Mouse (Mus musculus): Measurements from ENCODE around the gene Ift88. TPM values are rescaled to one million over a fixed set of nuclear protein-coding genes. Genes with fewer than 3 reads are reported as not detected.

The Ift88 gene
- 4.6 and 4.9 TPM in 2 replicates for polyA plus RNA-seq (2015; fragmentation: Nextera tagmentation; extraction: Ambion mirVana)

DNA sequence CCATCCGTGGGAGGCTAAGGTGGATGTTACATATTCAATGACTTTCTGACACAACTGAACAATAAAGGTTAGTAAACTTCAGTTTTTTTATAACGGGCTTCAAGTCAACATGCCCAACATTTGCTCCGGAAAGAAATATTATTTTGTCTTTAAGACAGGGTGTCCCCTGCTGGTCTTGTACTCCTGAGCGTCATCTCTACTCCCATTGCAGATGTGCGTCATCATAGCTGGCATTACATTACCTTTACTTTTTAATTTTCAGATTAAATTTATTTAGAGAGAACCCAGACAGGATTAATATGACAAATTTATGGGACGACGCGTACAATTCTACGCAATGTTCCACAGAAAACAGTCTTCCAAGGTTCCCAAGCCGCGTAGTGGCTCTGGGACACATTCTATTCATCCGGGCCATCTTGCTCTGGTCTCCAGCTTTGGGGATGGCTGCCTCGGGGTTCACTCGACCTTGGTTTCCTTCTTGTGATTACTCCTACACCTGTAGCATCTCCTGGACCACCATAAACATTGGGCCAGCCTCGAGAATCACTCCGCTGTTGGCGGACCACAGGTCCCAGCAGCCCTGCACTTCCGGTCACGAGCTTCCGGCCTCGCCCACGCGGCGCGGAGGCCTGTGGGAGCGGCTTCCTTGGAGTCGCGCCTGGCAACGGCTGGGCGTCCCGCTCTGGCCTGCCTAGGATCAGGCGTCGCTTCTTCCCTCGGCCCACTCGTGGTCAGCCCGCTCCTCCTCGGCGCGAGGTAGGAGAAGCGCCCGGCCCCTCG, at the start of gene Ift88:
Gene Ift88 (plus strand): TSS at position 631 of the 780 bp plus-strand sequence.

DNA sequence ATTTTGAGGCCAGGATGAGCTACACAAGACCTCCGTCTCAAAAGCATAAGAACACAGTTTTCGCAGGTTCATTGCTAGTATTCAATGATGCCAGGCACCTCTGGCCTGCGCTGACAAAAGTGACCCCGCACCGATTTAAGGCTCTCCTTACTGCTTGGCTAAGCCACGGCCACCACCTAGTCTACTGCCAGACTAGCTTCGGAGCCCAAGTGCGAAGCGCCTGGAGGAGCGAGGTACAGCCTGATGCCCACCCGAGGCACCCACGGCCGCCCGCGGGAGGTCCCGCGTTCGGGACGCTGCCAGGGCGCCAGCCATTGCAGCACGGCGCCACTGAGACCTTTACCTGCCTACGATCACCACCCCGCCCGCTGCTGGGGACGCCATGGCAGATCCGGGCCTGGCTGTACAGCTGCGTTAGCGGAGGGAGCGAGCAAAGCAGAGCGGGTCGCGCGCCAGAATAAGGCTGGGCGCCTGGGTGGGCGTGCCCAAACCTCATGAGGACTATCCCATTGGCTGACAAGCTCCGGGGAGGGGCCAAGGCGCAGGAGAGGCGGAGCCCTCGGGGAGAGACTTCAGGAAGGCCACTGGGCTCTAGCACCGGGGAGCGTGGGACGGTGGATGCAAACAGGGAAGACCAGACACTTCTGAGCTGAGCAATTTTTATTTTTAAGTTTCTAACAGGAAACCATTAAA, 25.7 kb upstream of the Ift88 start, which contains the start of gene Cryl1:
Gene Cryl1 (minus strand): TSS at position 465 of the 693 bp plus-strand sequence.

DNA sequence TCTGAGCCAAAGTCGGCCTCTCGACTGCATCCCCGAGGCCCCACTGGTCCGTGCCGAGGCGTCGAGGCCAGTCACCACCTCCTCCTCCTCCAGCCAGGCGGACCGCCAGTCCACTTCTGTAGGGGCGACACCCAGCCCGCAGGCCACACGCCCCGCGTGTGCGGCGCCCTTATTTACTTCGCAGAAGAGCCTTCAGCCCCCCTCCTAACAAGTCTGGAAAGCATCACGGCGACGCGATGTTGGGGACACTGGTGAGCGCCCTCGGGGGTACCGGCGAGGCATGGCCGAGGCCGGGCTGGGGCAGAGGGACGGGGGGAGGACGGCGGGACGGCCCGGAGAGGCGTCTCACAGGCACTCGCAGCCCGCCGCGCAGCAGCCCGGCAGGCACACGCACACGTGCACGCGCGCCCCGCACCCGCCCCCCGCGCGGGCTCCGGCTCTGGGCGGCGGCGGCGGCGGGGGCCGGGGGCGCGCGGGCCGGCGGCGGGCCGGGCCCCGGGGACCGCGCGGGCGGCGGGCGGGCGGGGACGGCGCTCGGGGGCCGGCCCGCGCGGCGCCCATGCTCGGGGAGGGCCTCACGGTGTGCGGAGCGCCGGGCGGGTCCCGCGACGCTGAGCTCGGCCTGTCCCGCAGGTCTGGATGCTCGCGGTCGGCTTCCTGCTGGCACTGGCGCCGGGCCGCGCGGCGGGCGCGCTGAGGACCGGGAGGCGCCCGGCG, 101.0 kb downstream of the Ift88 start, which contains the start of gene Il17d:
Gene Il17d (plus strand): TSS at position 107 of the 717 bp plus-strand sequence.

Other genes starting within 250 kb of the Ift88 start
- gene Cryl1, start 25.5 kb upstream of the Ift88 start, polyA plus RNA-seq (2015; fragmentation: Nextera tagmentation; extraction: Ambion mirVana), result 19.1 and 25.0 TPM in 2 replicates
- gene Il17d, start 100.7 kb downstream of the Ift88 start, polyA plus RNA-seq (2015; fragmentation: Nextera tagmentation; extraction: Ambion mirVana), result 0.55 and 0.65 TPM in 2 replicates
- 40.6 and 42.5 TPM in 2 replicates for gene Eef1akmt1, start 147.6 kb downstream of the Ift88 start, polyA plus RNA-seq (2015; fragmentation: Nextera tagmentation; extraction: Ambion mirVana)
- gene Xpo4, start 241.4 kb downstream of the Ift88 start, polyA plus RNA-seq (2015; fragmentation: Nextera tagmentation; extraction: Ambion mirVana), result 18.0 and 19.0 TPM in 2 replicates